Comparison of ENCODE assay signal across 18 mouse cellular contexts in genomic region chr13:113547807-113548426, GRCm38 (mm10).
"Had no signal": no experiment of that assay in that cellular context is flagged by ENCODE, and none has a peak within 500 bp of the region (broad histone marks: within the 10 kb centered on the region; RNA-seq: fewer than 3 reads in every experiment).

No protein-coding gene starts in this region.

- H3K4me1 ChIP-seq: limb, embryonic 10.5 days; liver, embryonic 12.5 days; liver, embryonic 15.5 days; neural tube, embryonic 13.5 days; stomach, embryonic 15.5 days had no signal

- H3K36me3 ChIP-seq: limb, embryonic 10.5 days; limb, embryonic 13.5 days; liver, embryonic 12.5 days; liver, embryonic 15.5 days; neural tube, embryonic 13.5 days; stomach, embryonic 15.5 days had no signal

- H3K9me3 ChIP-seq: limb, embryonic 10.5 days; limb, embryonic 13.5 days; liver, embryonic 12.5 days; liver, embryonic 15.5 days; neural tube, embryonic 13.5 days; stomach, embryonic 15.5 days had no signal

- H3K4me3 ChIP-seq: layer of hippocampus, adult 2 months; limb, embryonic 10.5 days; limb, embryonic 13.5 days; liver, embryonic 12.5 days; liver, embryonic 15.5 days; neural tube, embryonic 13.5 days; stomach, embryonic 15.5 days had no signal

- H3K27me3 ChIP-seq: limb, embryonic 13.5 days; liver, embryonic 12.5 days; liver, embryonic 15.5 days; neural tube, embryonic 13.5 days; stomach, embryonic 15.5 days had no signal

- DNase-seq: kidney, postnatal 25 days; layer of hippocampus, adult 9-11 months; liver; lung, adult 18-20 months; midbrain, embryonic 14.5 days; retina, postnatal 1 day; right cerebral cortex, postnatal 25 days; spleen, adult 18-20 months; thymus, postnatal 25 days had no signal

- ATAC-seq: liver, embryonic 12.5 days had no signal

- H3K27ac ChIP-seq: kidney, postnatal 0 days; layer of hippocampus, adult 2 months; limb, embryonic 10.5 days; limb, embryonic 13.5 days; liver, embryonic 12.5 days; liver, embryonic 15.5 days; macrophage; neural tube, embryonic 13.5 days; stomach, embryonic 15.5 days had no signal
